Comparison of ENCODE assay signal across 8 mouse cellular contexts in the genomic region with DNA sequence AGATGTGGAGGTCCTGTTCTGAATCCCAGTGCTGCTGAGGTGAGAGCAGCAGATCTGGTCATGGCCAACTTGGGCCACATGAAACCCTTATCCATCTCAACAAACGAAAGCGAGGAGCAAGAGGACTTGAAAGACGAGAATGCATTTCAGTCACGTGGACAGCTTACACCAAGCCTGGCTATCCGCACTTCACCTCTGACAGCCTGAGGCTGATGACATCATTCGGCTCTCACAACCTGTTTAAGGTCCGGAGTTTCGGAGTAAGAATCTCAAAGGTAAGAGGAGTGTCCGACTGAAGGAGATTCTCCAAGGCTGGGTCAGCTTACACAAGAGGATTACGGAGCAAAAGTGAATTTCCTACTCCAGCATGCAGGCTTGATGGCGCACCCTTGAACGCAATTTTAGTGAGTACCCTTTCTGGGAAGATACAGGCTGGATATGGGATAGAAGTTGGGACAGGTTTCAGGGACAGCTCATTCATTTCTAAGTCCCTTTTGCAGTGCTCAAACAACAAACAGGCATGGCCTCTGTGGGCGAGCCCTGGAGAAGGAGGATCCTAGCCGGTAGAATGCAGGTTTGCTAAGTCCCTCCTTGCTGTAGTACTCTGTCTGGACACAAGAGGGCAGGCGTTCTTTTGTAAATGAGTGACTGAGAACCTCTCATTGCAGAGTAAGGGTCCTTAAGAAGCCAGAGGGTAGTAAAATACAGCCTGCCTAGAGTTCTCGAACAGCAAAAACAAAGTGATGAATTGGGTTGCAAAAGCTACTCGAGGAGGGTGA. TPM values are rescaled to one million over a fixed set of nuclear protein-coding genes. Genes with fewer than 3 reads are reported as not detected.
A peak's percentile ranks its signal among the peaks of the same experiment; 100 is the strongest.
DNase-seq lines count a peak whose midpoint lies in the region; ATAC-seq and TF ChIP-seq lines count a peak whose summit lies in the region.

No protein-coding gene starts in this region.

- no peak overlapping the region for H3K27ac ChIP-seq in embryonic facial prominence, embryonic 14.5 days (replicated peaks; ENCODE audit: low read depth, low read length)
- H3K27ac ChIP-seq in limb, embryonic 14.5 days (replicated peaks; ENCODE audit: low read depth, low read length) = no peak overlapping the region
- no peak overlapping the region for H3K27ac ChIP-seq in stomach, embryonic 16.5 days (ENCODE audit: low read length)

- no peak for TF ChIP-seq POLR2A in limb, embryonic 14.5 days (IDR thresholded peaks at IDR 0.05; ENCODE audit: borderline replicate concordance, extremely low read depth, insufficient read depth, insufficient read length)

- H3K4me2 ChIP-seq in embryonic facial prominence, embryonic 14.5 days (ENCODE audit: low read depth, low read length) = peak overlapping the region; percentile 41
- peak overlapping the region; percentile 3; the same call in 1 of the 2 replicates for H3K4me2 ChIP-seq in limb, embryonic 14.5 days (replicated peaks; ENCODE audit: low read depth, low read length, severe bottlenecking)
- H3K4me2 ChIP-seq in stomach, embryonic 16.5 days (ENCODE audit: low read depth, low read length) = peak overlapping the region; percentile 42; the same call in 1 of the 2 replicates

- DNase-seq in A20 (ENCODE audit: low read depth, low spot score) = peak; percentile 85
- DNase-seq in adrenal gland, postnatal 25 days = peak; percentile 71
- DNase-seq in embryonic facial prominence, embryonic 14.5 days (ENCODE audit: low spot score) = peak; percentile 92
- peak; percentile 78 for DNase-seq in heart, adult 8-10 months (ENCODE audit: low spot score)
- DNase-seq in kidney, adult 8-10 months = peak; percentile 60 to 90
- peak; percentile 90 for DNase-seq in limb, embryonic 14.5 days (ENCODE audit: low spot score)
- DNase-seq in neural tube, embryonic 10.5 days (ENCODE audit: extremely low spot score, low spot score) = peak; percentile 85

- no peaks in the 10 kb centered on the region for H3K9me3 ChIP-seq in embryonic facial prominence, embryonic 14.5 days (ENCODE audit: control insufficient read depth, low read length)
- no peaks in the 10 kb centered on the region for H3K9me3 ChIP-seq in limb, embryonic 14.5 days (ENCODE audit: control insufficient read depth, low read length)
- no peaks in the 10 kb centered on the region for H3K9me3 ChIP-seq in stomach, embryonic 16.5 days (replicated peaks; ENCODE audit: control insufficient read depth, low read length)

- H3K36me3 ChIP-seq in embryonic facial prominence, embryonic 14.5 days (ENCODE audit: control insufficient read depth, insufficient read depth, low read length) = no peaks in the 10 kb centered on the region
- no peaks in the 10 kb centered on the region for H3K36me3 ChIP-seq in limb, embryonic 14.5 days (ENCODE audit: control insufficient read depth, insufficient read depth, low read length)
- no peaks in the 10 kb centered on the region for H3K36me3 ChIP-seq in stomach, embryonic 16.5 days (ENCODE audit: control insufficient read depth, insufficient read depth, low read length)

- H3K4me3 ChIP-seq in embryonic facial prominence, embryonic 14.5 days (ENCODE audit: low read depth, low read length) = no peak overlapping the region
- H3K4me3 ChIP-seq in limb, embryonic 14.5 days (replicated peaks; ENCODE audit: low read length) = no peak overlapping the region
- no peak overlapping the region for H3K4me3 ChIP-seq in stomach, embryonic 16.5 days (replicated peaks; ENCODE audit: low read length)

- WGBS in embryonic facial prominence, embryonic 14.5 days = 45% methylated on average over 17 of the region's 17 CpGs
- WGBS in limb, embryonic 14.5 days = 44% methylated on average over 17 of the region's 17 CpGs
- WGBS in stomach, embryonic 16.5 days = 39% methylated on average over 17 of the region's 17 CpGs

- ATAC-seq in embryonic facial prominence, embryonic 14.5 days (ENCODE audit: low read depth) = peak; percentile 82
- peak; percentile 55; the same call in 1 of the 2 replicates for ATAC-seq in limb, embryonic 14.5 days (ENCODE audit: low FRiP score, low read depth)
- peak; percentile 58; the same call in 1 of the 2 replicates for ATAC-seq in stomach, embryonic 16.5 days (ENCODE audit: insufficient read depth, low FRiP score)

- no peaks in the 10 kb centered on the region for H3K27me3 ChIP-seq in embryonic facial prominence, embryonic 14.5 days (replicated peaks; ENCODE audit: control insufficient read depth, insufficient read depth, low read length)
- no peaks in the 10 kb centered on the region for H3K27me3 ChIP-seq in limb, embryonic 14.5 days (ENCODE audit: control insufficient read depth, insufficient read depth, low read length)
- no peaks in the 10 kb centered on the region for H3K27me3 ChIP-seq in stomach, embryonic 16.5 days (ENCODE audit: control insufficient read depth, insufficient read depth, low read length)

- H3K4me1 ChIP-seq in embryonic facial prominence, embryonic 14.5 days (ENCODE audit: control insufficient read depth, insufficient read depth, low read length) = no peaks in the 10 kb centered on the region
- H3K4me1 ChIP-seq in limb, embryonic 14.5 days (ENCODE audit: control insufficient read depth, insufficient read depth, low read length) = no peaks in the 10 kb centered on the region
- H3K4me1 ChIP-seq in stomach, embryonic 16.5 days (ENCODE audit: control insufficient read depth, insufficient read depth, low read length) = no peaks in the 10 kb centered on the region

- H3K9ac ChIP-seq in embryonic facial prominence, embryonic 14.5 days (ENCODE audit: low read depth, low read length) = no peak overlapping the region
- no peak overlapping the region for H3K9ac ChIP-seq in limb, embryonic 14.5 days (ENCODE audit: low read depth, low read length, severe bottlenecking)
- no peak overlapping the region for H3K9ac ChIP-seq in stomach, embryonic 16.5 days (ENCODE audit: low read length)

RNA-seq across cellular contexts. Expression of gene Plbd1, which starts 41.2 kb away (rescaled TPM):
- total RNA-seq in adrenal gland, postnatal 25 days (2021) = 27.3 and 36.0 TPM in 2 replicates
- 12.1 and 12.4 TPM in 2 replicates for polyA plus RNA-seq in embryonic facial prominence, embryonic 14.5 days (2014; fragmentation: Nextera tagmentation; extraction: Ambion mirVana)
- total RNA-seq in heart, adult 8-10 months (2022) = 10 to 100 TPM; 48.8 to 54.9 (median 52.8) TPM
- 4.0 and 5.6 TPM in 2 replicates for polyA plus RNA-seq in limb, embryonic 14.5 days (2012; rRNA removed)
- polyA plus RNA-seq in limb, embryonic 14.5 days (2014; fragmentation: Nextera tagmentation; extraction: Ambion mirVana) = 14.3 and 19.8 TPM in 2 replicates
- polyA plus RNA-seq in stomach, embryonic 16.5 days (2015; fragmentation: Nextera tagmentation; extraction: Ambion mirVana) = 32.8 and 37.3 TPM in 2 replicates
